Mouse (Mus musculus) T-helper 2 cell (primary cell): ENCODE results near the gene Trim28.

Source experiments
- in situ Hi-C: fragments of 300-600 bp; cut with MboI, MseI; formaldehyde crosslinking; loops from one replicate; pipeline ENCODE4 v1.15.1; 2025; ENCODE audit warnings: high pct_unique_total_duplicates

Gene Trim28

DNA sequence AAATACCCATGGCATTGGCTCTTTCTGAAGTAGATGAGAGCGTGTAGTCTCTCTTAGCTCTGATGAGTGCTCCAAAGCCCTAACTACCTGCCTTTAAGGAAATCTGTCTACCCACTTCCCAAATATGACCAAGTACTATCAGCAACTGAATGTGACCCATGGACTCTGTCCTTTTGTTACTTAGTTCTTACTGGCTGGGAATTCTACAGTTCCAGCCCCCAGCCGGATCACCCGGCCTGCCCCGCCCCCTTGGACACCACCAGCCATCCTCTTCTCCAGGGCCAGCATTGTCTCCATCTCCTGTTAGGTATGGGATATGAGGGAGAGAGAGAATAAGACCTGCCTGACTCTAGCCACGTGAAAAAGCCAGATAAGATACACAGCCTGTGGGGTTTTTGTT is 861 bp upstream of the Trim28 start, which contains the start of gene Slc27a5:
Gene Slc27a5, minus strand, starts transcription at position 140 of the 400 bp plus-strand sequence.
- in situ Hi-C loops: no loop called here

DNA sequence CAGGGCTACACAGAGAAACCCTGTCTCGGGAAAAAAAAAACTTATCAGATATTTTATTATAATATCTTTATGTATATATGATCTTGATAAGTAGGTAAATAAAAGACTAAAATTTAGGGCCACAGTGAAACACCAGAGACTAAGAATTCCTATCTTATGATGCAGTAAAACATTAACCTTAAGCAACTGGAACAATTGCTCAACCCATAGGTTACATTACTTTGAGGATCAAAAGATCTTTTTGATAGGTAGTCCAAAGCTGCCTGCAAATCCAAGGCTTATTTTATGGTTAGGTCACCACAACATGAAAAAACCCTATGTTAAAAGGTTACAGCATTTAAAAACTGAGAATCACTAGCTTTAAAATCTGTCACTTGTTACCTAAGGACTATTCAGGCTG is 2.7 kb downstream of the Trim28 start:
- in situ Hi-C loops: loop anchor here (25.0 kb wide), 1 partner anchor 514 kb away; the partner anchor contains the start of gene Zfp606

DNA sequence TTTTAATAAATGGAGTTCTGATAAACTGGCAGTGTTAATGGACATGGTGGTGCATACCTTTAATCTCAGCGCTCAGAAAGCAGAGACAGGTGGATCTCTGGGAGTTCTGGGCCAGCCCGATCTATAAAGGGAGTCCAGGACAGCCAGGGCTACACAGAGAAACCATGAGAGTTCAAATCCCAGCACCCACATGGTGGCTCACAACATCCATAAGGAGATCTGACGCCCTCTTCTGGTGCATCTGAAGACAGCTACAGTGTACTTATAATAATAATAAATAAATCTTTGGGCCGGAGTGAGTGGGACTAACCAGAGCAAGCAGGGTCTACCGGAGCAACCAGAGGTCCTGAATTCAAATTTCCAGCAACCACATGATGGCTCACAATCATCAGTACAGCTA is 4.5 kb downstream of the Trim28 start:
- in situ Hi-C loops: loop anchor here (25.0 kb wide), 1 partner anchor 516 kb away; the partner anchor contains the start of gene Zfp606

DNA sequence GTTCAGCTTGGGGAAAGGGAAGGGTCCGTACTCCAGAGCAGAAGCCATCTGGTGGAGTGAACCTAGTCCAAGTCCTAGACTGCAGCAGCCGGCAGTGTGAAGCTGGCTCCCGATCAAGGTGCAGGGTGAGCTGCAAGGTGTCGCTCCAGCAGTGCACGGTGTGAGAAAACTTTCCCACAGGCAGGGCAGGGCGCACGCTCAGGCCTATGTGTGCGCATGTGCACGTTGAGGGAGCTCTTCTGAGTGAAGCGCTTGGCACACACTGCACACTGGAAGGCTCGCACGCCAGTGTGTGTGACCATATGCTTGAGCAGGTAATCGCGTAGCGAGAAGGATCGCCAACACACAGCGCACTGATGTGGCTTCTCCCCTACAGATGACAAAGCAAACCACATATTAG is 7.1 kb downstream of the Trim28 start:
- in situ Hi-C loops: loop anchor here (5.0 to 25.0 kb wide), 2 partner anchors 36 to 519 kb away; partner anchors contain the start of gene Zfp606

DNA sequence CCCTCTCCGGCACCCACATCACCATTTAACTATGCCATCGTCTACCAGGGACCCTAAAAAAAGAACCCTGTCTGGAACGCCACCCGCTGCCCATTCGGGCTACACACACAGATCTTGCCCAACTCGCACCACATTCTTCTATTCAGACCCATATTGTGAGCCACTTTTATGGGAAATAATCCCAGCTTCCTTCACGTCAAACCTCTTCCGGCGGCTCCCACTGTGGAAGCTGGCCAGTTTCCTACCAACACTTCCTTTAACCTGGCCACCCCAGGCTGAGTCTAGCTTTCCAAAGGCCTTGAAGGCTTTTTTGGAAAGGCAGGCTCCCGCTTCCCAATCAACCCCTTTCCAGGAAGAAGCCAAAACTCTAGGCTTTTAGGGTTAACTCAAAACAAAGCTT is 7.6 kb downstream of the Trim28 start:
- in situ Hi-C loops: loop anchor here (5.0 to 25.0 kb wide), 2 partner anchors 36 to 519 kb away; partner anchors contain the start of gene Zfp606

DNA sequence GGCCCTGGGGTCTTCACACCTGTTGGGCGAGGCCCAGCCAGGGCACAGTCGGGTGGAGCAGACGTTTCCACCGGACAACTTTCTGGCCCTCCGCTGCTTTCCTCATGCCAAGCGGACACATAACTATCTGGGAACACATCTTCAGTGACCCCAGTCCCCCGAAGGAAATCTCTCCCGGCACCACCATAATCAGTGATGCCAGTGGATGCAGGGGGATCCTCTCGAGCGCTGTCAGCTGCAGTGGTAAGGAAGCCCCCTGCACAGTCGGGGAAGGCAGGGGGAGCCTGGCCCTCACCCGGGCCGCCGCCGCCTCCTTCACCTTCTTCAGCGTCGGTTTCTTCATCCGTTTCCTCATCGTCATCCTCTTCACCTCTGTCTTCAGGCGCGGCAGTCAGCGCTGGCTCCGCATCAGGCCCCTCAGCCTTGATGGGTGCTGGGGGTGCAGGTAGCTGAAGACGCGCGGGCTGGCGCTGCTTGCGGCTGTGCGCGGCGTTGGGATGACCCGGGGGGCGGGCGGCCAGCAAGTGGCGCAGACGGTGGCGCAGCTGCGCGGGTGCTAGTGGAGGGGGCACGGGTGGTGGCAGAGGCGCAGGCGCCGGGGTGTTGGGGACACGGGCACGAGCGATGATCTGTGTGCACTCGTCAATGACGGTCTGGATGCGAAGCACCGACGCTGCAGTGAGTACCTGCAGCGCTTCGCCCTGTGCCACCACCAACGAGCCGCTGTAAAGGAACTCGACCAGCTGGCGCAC is 8.6 kb downstream of the Trim28 start:
- in situ Hi-C loops: loop anchor here (5.0 to 25.0 kb wide), 2 partner anchors 35 to 520 kb away; partner anchors contain the start of gene Zfp606

DNA sequence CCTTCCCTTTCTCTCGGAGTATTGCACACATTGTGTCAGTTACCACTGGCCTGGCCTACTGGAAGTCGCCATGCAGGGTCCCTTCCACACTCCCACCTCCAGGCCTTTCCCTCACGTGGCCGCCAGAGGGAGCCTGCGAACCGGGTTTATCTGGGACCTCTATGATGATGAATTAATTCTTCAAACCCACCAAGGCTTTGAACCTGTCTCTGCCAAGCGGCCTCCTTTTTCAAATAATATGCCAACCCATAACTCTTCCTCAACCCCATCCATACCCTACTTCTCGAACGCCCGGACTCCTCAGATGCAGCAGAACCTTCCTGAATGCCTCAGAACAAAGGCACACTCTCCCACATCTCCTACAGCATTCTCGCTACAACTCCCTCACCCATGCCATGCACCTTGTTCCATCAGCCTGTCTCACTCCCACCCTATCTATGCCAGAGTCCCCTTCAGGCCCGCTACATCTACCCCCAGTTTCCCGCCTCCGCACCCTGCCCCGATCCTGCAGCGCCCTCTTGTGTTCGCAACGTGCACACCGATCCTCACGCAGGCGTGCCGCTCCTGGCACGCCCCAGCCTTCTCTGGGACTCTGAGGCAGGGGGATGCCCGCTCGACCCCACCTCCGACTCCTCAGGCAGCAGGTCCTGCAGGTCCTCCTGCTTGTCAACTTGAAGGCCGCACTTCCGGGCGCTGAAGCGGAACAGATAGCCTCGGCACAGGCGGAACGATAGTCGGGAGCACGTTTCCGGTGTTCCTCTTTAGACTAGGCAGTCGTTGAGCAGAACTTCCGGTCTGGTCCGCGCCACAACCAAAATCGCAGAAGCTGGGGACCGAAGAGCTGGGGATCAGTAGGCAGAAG is 10.5 kb downstream of the Trim28 start:
- in situ Hi-C loops: loop anchor here (5.0 to 25.0 kb wide), 2 partner anchors 33 to 522 kb away; partner anchors contain the start of gene Zfp606

DNA sequence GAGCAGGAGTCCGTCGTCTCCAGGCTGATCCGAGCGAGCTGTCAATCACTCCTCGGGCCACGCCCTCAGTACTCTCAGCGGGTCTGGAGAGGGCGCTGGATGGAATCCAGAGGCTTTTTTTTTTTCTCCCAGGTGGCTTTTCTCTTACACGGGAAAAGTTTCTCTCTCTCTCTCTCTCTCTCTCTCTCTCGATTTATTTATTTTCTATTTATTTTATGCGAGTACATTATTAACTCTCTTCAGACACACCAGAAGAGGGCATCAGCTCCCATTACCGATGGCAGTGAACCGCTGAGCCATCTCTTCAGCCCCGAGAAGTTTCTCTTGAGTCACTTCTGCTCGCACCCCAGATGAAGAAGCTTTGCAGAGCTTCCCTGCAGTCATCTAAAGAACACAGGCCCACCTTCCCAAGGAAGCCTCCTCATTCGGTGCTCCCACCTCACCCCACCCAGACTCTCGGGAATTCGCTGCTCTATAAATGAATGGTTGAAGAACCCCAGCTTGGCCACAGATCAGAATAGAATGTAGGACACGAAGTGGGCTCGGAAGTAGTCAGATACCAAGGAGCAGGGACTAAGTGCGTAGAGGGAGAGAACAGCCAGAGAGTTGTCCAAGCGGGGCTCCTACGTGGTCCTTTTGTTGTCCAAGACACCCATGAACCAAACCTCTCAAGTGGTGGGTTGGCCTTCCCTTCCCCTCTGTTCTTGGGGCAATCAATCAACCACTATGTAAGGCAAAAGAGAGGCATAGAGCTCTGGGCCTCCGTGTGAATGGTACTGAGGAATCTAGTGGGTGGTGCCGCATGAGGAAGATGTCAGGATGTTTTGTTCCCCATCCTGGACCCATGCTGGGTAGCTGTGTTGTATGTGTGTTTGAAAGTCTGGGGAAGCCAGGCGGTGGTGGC is 11.3 kb downstream of the Trim28 start, which contains the start of gene Zbtb45:
Gene Zbtb45, minus strand, starts transcription at position 30 of the 904 bp plus-strand sequence.
- in situ Hi-C loops: loop anchor here (25.0 kb wide), 1 partner anchor 523 kb away; the partner anchor contains the start of gene Zfp606

DNA sequence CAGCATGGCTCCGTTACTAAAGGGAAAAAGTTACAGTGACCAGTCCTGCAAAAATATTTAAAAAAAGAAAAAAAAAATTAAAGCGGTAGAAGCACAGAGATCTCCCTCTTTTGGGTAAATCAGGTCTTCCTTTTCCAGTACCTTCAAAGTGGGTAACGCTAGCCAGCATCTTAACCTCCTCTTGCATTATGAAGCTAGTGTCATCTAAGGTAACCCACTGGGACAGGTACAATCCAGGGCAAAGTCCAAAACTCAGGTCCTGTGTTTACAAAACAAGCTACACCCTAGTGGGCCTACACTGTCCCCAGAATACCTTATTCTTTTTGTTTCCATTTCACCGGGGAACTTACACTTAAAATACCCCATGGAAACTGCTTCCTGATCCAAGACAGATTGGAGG is 14.8 kb downstream of the Trim28 start:
- in situ Hi-C loops: loop anchor here (25.0 kb wide), 1 partner anchor 526 kb away; the partner anchor contains the start of gene Zfp606

DNA sequence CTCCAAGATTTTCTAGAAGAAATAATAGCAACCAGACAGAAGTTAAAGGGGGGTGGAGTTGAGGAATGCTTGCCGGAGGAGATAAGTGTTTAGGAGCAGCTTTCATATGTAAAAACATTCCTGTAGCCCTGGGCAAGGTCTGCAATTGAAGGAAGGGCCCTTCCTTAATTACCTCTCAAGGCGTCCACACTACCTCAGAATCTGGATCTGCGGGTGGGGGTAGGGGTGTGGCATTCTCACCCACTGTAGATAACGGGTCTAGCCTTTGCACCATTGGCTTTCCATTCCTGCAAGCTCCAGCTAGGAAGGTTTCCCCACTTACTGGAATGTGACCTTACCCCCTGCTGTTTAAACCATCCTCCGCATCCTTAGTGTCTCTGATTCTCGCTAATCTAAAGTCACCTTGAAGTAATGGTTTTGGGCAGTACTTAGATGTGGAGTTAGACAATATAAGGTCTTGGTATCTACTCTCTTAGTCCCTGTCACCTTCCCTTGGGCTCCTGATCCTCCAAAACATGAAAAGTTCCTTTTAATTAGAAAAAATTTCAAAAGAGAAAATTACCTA is 15.4 kb downstream of the Trim28 start:
- in situ Hi-C loops: loop anchor here (25.0 kb wide), 1 partner anchor 527 kb away; the partner anchor contains the start of gene Zfp606

DNA sequence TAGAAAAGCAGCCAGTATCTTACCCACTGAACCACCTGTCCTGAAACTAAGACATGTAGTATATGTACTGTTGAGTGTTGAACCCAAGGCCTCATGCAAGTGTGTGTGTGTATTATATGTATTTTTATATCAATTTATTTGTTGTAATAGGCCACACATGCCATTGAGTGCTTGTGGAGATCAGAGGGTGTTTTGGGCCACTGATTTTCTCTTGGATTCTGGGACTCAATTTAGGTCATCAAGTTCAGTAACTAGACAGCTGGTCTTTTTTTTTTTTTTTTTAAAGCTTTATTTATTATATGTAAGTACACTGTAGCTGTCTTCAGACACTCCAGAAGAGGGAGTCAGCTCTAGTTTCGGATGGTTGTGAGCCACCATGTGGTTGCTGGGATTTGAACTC is 16.3 kb downstream of the Trim28 start:
- in situ Hi-C loops: loop anchor here (25.0 kb wide), 1 partner anchor 528 kb away; the partner anchor contains the start of gene Zfp606

DNA sequence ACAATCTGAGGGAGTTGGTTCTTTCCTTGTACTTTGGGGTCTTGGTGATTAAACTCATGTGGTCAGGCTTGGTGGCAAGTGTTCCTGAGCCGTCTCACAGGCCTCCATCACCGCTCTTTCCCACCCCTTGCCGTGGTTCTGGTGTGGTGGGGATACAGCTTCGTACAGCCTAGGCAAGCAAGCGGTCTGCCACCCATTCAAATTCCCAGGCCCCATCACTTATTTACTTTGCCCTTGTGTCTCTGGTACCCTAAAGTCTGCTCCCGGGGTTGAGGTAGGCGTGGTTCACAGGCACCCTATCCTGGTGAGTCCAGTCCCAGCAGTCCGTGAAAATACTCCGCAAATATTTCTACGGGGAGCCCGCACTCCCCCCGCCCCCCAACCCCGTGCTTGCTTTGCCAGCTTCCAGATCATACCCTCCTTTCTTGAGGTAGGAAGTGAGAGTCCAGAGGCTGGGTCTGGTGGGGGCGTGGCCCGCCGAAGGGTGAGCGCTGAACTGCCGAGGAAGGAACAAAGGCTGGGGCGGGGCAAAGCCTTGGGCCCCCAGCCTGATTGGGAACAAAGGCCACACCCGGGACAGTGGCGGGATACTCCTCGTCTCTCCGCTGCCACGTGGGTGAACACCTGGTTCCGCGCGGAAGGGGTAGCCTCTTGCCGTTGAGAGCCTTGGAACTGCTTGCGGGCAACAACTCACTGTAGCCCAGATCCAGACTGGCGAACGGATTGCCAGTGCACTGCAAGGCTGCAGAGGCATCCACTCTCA is 24.0 kb downstream of the Trim28 start:
- in situ Hi-C loops: loop anchor here (25.0 kb wide), 1 partner anchor 536 kb away; the partner anchor contains the start of gene Zfp606

DNA sequence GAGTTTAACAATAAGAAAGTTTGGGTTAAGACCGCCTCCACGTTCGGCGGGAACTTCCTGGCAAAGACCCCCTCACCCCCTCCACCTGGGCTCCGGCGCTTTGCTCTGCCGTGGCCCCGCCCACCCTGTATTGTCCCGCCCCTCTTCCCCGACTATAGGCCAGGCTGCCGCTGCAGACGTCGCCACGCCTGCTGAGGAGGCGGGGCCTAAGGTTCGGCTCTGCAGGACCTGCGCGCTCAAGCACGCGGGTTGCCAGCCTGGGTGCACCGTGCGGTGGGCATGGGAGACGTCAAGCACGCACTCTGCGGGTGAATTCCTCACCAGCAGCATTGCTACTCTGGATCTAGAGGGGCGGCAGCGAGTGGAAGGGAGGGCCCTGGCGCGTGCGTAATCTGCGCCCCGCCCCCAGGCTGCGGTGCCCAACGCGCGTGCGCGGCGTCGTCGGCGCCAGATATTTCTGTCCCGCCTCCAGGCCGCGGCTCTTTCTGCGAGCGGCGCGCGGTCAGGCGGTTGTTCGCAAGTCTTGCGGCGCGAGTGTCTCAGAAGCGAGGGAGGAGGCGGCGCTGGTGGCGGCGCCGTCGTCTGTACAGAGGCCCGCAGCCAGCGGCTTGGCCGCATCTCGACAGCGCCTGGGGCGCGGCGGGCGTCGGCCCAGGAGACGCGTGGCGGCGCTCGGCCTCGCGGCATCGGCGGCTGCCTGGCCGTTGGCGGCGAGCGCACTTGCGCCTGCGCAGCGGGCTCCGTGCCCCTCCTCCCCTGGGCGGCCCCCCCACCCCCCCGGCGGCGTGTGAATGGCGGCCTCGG is 25.2 kb downstream of the Trim28 start:
- in situ Hi-C loops: loop anchor here (25.0 kb wide), 1 partner anchor 537 kb away; the partner anchor contains the start of gene Zfp606

DNA sequence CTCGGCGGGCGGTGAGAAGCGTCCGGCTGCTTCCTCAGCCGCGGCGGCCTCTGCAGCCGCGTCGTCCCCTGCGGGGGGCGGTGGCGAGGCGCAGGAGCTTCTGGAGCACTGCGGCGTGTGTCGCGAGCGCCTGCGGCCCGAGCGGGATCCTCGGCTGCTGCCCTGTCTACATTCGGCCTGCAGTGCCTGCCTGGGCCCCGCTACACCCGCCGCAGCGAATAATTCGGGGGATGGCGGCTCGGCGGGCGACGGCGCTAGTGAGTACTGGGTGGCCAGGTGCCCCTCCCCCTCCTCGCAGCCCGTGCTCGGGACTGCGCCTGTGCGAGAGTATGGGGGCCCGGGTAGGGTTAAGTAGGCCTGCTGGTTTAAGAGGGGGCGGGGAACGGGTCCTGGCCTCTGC is 25.9 kb downstream of the Trim28 start:
- in situ Hi-C loops: loop anchor here (25.0 kb wide), 1 partner anchor 538 kb away; the partner anchor contains the start of gene Zfp606

DNA sequence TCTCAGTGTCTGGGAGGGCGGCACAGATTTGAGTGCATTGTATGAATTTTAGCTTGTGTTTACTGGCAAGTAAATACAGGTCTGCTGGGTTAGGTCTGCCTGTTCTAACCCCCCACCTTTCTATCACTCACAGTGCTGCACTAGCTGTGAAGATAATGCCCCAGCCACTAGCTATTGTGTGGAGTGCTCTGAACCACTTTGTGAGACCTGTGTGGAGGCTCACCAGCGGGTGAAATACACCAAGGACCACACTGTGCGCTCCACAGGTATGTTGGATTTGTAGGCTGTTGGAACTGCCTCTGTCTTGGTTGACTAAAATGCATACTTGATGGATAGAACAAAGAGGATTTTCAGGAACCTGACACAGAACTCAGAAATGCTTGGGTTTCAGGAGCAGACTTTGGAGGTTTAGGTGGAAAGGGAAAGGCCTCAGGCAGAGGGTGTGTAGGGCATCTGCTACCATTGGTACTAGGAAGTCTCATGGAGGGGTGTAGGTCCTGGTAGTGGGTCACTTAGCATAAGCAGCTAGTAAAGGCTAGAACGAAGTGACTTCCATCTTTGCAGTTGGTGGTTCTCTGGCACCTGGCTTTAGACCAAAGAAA is 26.7 kb downstream of the Trim28 start:
- in situ Hi-C loops: no loop called here

DNA sequence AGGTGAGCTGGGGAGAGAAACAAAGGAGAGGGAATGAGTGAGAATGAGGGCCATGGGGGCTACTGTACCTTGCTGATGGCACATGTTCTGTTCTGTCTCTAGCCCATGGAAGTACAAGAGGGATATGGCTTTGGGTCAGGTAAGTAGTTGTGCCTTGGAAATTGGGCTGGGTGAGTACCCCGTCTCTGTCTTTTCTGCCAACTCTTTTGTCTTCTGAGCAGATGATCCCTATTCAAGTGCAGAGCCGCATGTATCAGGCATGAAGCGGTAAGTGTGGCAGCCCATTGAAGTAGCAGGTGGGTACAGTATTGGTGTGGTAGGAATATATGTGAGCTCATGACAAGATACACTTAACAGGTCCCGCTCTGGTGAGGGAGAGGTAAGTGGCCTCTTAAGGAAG is 30.1 kb downstream of the Trim28 start:
- in situ Hi-C loops: no loop called here

DNA sequence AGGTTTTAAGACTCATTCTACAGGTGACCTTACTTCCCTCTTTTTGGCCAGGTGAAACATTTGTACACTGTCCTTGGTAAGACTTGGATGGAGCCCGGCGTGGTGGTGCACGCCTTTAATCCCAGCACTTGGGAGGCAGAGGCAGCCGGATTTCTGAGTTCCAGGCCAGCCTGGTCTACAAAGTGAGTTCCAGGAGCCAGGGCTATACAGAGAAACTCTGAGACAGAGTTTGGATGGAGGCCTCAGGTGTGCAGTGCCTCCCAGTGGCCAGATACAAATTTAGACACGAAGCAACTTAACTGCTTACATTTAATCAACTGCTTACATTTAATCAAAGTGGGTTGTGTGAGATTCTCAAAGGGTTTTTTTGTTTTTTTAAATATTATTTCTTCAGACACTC is 32.2 kb downstream of the Trim28 start:
- in situ Hi-C loops: no loop called here

DNA sequence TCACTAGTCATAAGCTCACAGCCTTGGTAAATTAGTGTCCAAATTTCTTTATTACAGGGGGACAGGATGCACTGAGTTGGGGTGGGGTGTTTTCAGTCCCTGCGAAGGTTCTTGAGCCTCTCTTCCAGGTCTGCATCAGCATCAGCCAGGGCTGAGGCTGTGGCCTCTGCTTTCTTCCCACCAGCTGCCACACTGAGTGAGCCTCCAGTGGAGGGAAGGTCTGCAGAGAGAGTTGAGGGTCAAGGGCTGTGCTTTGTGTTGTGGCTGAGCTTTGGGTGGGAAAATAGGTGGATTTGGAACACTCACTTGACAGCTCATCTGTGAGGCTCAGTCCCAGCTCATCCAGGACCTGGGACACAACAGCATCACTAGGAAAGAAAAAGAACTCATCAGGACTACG is 33.1 kb downstream of the Trim28 start:
- in situ Hi-C loops: no loop called here
